Mouse (Mus musculus): Measurements from ENCODE around the gene Itprid2.

DNA sequence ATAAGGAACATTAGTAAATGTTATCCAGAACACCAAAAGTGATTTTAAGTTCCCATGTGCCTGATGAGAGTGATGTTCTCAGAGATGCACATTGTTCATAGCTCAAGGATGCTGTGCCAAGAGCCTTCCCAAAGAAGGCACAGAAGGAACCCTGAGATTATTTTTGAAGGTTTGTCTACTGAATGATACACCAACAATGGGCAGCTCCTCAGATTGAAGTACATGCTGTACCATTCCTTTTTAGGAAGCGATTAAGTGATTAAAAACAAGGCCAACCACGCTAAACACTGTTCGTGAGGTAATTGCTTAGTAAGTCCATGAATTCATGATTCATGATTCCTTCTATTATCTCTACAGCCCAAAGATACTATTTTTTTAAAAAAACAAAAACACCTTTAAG, 40.1 kb downstream of the Itprid2 start:
- no peak for TF ChIP-seq GATA1 (IDR thresholded peaks at IDR 0.05; ENCODE audit: low read length)
- TF ChIP-seq TAL1 (IDR thresholded peaks at IDR 0.05; ENCODE audit: low read length), result no peak
